In the genomic region with DNA sequence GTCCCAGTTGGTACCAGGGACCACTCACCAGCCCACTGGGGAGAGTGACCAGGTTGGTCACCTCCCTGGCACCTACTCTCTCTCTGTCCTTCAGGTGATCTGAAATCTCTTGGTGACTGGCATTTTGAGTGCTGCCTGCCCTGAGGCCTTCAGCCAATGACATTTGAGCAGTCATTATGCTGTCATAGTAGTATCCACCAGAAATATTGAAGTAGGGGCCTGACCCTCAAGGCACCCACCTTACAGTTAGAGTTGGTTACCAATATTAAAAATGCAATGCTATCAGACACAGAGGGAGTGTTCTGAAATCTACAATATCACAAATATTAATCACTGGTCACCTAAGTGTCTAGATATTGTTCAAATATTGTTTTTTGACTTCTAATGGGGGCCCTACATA, we compare ENCODE assay signal across 8 mouse cellular contexts. TPM values are rescaled to one million over a fixed set of nuclear protein-coding genes. Genes with fewer than 3 reads are reported as not detected.
DNase-seq lines count a peak whose midpoint lies in the region; ATAC-seq and TF ChIP-seq lines count a peak whose summit lies in the region.

A gene (minus strand): TSS at position 101 of the 400 bp plus-strand sequence.

- no peak for ATAC-seq in embryonic facial prominence, embryonic 15.5 days (ENCODE audit: insufficient number of reproducible peaks, low FRiP score, low TSS enrichment, low read depth)
- ATAC-seq in liver, embryonic 11.5 days (replicated peaks; ENCODE audit: low FRiP score), result no peak
- no peak for ATAC-seq in stomach, embryonic 16.5 days (ENCODE audit: insufficient read depth, low FRiP score)

- no peak for DNase-seq in thymus, adult 2 months
- DNase-seq in thymus, postnatal 4 days, result no peak
- no peak for DNase-seq in hindbrain, embryonic 10.5 days (ENCODE audit: low spot score)
- DNase-seq in liver, embryonic 11.5 days (ENCODE audit: low spot score), result no peak
- no peak for DNase-seq in right cerebral cortex, postnatal 14 days
- no peak for DNase-seq in embryo, embryonic 11 days

- H3K4me3 ChIP-seq in thymus, adult 2 months (ENCODE audit: control insufficient read depth, insufficient read depth, low read length), result no peak within 1 kb of the TSS
- H3K4me3 ChIP-seq in embryonic facial prominence, embryonic 15.5 days (replicated peaks), result no peak within 1 kb of the TSS
- H3K4me3 ChIP-seq in hindbrain, embryonic 10.5 days, result no peak within 1 kb of the TSS
- H3K4me3 ChIP-seq in liver, embryonic 11.5 days (ENCODE audit: low read depth, low read length), result no peak within 1 kb of the TSS
- no peak within 1 kb of the TSS for H3K4me3 ChIP-seq in stomach, embryonic 16.5 days (replicated peaks; ENCODE audit: low read length)

- TF ChIP-seq POLR2A in thymus, adult 2 months (IDR thresholded peaks at IDR 0.05; ENCODE audit: control insufficient read depth, extremely low read depth, insufficient read depth, low read length, poor library complexity), result no peak

- no peak within 1 kb of the TSS for H3K9ac ChIP-seq in embryonic facial prominence, embryonic 15.5 days
- no peak within 1 kb of the TSS for H3K9ac ChIP-seq in liver, embryonic 11.5 days (ENCODE audit: low read depth, low read length)
- no peak within 1 kb of the TSS for H3K9ac ChIP-seq in stomach, embryonic 16.5 days (ENCODE audit: low read length)

- H3K4me1 ChIP-seq in thymus, adult 2 months (replicated peaks; ENCODE audit: control insufficient read depth, insufficient read depth, low read length), result no peaks in the 10 kb centered on the region; the same call in 1 of the 2 replicates
- no peaks in the 10 kb centered on the region for H3K4me1 ChIP-seq in embryonic facial prominence, embryonic 15.5 days
- no peaks in the 10 kb centered on the region for H3K4me1 ChIP-seq in hindbrain, embryonic 10.5 days (replicated peaks)
- H3K4me1 ChIP-seq in liver, embryonic 11.5 days (replicated peaks; ENCODE audit: control insufficient read depth, insufficient read depth, low read length), result no peaks in the 10 kb centered on the region
- H3K4me1 ChIP-seq in stomach, embryonic 16.5 days (ENCODE audit: control insufficient read depth, insufficient read depth, low read length), result no peaks in the 10 kb centered on the region; the same call in 1 of the 2 replicates

- no peak within 1 kb of the TSS for H3K27ac ChIP-seq in thymus, adult 2 months (ENCODE audit: control insufficient read depth, insufficient read depth, low read length)
- no peak within 1 kb of the TSS for H3K27ac ChIP-seq in embryonic facial prominence, embryonic 15.5 days (replicated peaks)
- no peak within 1 kb of the TSS for H3K27ac ChIP-seq in hindbrain, embryonic 10.5 days
- H3K27ac ChIP-seq in liver, embryonic 11.5 days (ENCODE audit: low read depth, low read length), result no peak within 1 kb of the TSS
- no peak within 1 kb of the TSS for H3K27ac ChIP-seq in stomach, embryonic 16.5 days (ENCODE audit: low read length)

- no peaks in the 10 kb centered on the region for H3K9me3 ChIP-seq in embryonic facial prominence, embryonic 15.5 days (replicated peaks)
- H3K9me3 ChIP-seq in hindbrain, embryonic 10.5 days, result no peaks in the 10 kb centered on the region
- H3K9me3 ChIP-seq in liver, embryonic 11.5 days (ENCODE audit: control insufficient read depth, low read length), result no peaks in the 10 kb centered on the region
- no peaks in the 10 kb centered on the region for H3K9me3 ChIP-seq in stomach, embryonic 16.5 days (replicated peaks; ENCODE audit: control insufficient read depth, low read length)

- H3K4me2 ChIP-seq in embryonic facial prominence, embryonic 15.5 days (replicated peaks), result no peak within 1 kb of the TSS
- no peak within 1 kb of the TSS for H3K4me2 ChIP-seq in liver, embryonic 11.5 days
- H3K4me2 ChIP-seq in stomach, embryonic 16.5 days (ENCODE audit: low read depth, low read length), result no peak within 1 kb of the TSS

- no peaks in the 10 kb centered on the region for H3K36me3 ChIP-seq in thymus, adult 2 months (ENCODE audit: control insufficient read depth, insufficient read depth, low read length)
- no peaks in the 10 kb centered on the region for H3K36me3 ChIP-seq in embryonic facial prominence, embryonic 15.5 days
- H3K36me3 ChIP-seq in hindbrain, embryonic 10.5 days, result no peaks in the 10 kb centered on the region
- H3K36me3 ChIP-seq in liver, embryonic 11.5 days (ENCODE audit: control insufficient read depth, insufficient read depth, low read length), result no peaks in the 10 kb centered on the region
- H3K36me3 ChIP-seq in stomach, embryonic 16.5 days (ENCODE audit: control insufficient read depth, insufficient read depth, low read length), result no peaks in the 10 kb centered on the region

- no peak for TF ChIP-seq CTCF in thymus, adult 2 months (IDR thresholded peaks at IDR 0.05; ENCODE audit: borderline replicate concordance, control insufficient read depth, extremely low read depth, insufficient read depth, low read length, poor library complexity)

- no peaks in the 10 kb centered on the region; the same call in 1 of the 2 replicates for H3K27me3 ChIP-seq in thymus, adult 2 months (ENCODE audit: control insufficient read depth, insufficient read depth, low read length)
- no peaks in the 10 kb centered on the region for H3K27me3 ChIP-seq in embryonic facial prominence, embryonic 15.5 days
- no peaks in the 10 kb centered on the region for H3K27me3 ChIP-seq in hindbrain, embryonic 10.5 days (ENCODE audit: insufficient read depth, poor library complexity, severe bottlenecking)
- no peaks in the 10 kb centered on the region for H3K27me3 ChIP-seq in liver, embryonic 11.5 days (replicated peaks; ENCODE audit: control insufficient read depth, insufficient read depth, low read length)
- H3K27me3 ChIP-seq in stomach, embryonic 16.5 days (ENCODE audit: control insufficient read depth, insufficient read depth, low read length), result no peaks in the 10 kb centered on the region

RNA-seq across cellular contexts. Expression of the gene that starts here (rescaled TPM):
- 33.9 and 35.1 TPM in 2 replicates for polyA plus RNA-seq in thymus, adult 2 months (2012; rRNA removed)
- polyA plus RNA-seq in embryonic facial prominence, embryonic 15.5 days (2015; fragmentation: Nextera tagmentation; extraction: Ambion mirVana), result 249 and 258 TPM in 2 replicates
- 257 and 289 TPM in 2 replicates for polyA plus RNA-seq in hindbrain, embryonic 10.5 days (2016; fragmentation: Nextera tagmentation; extraction: Ambion mirVana)
- 188 and 204 TPM in 2 replicates for polyA plus RNA-seq in liver, embryonic 11.5 days (2014; fragmentation: Nextera tagmentation; extraction: Ambion mirVana)
- polyA plus RNA-seq in stomach, embryonic 16.5 days (2015; fragmentation: Nextera tagmentation; extraction: Ambion mirVana), result 279 and 329 TPM in 2 replicates
